Mouse (Mus musculus) kidney, postnatal 4 days (tissue): ENCODE data around the gene Olfr885.

ENCODE experiments used
- DNase-seq, 2 experiments: peaks; one replicate each; pipeline ENCODE4 v3.0.0; 2021; ENCODE audit warnings: mixed read lengths in 2 of 2

Gene Olfr885

GRCm38 (mm10) chr9:38061022-38061421 is at the start of gene Olfr885:
Gene Olfr885 (plus strand): TSS chr9:38061322.
- no peak for DNase-seq

GRCm38 (mm10) chr9:38025508-38025907 is 35.6 kb upstream of the Olfr885 start, which contains the start of gene Olfr883:
Gene Olfr883 (plus strand): TSS chr9:38025808.
- DNase-seq, result no peak

GRCm38 (mm10) chr9:38046255-38046654 is 14.9 kb upstream of the Olfr885 start, which contains the start of gene Olfr884:
Gene Olfr884 (plus strand): TSS chr9:38046555.
- no peak for DNase-seq

- DNase-seq, result no peak
Observed at GRCm38 (mm10) chr9:38083772-38084171, 22.6 kb downstream of the Olfr885 start, which contains the start of gene Olfr887. Gene Olfr887 (plus strand): TSS chr9:38084072.

GRCm38 (mm10) chr9:38107828-38108227 is 46.7 kb downstream of the Olfr885 start, which contains the start of gene Olfr888:
Gene Olfr888 (plus strand): TSS chr9:38108128.
- no peak for DNase-seq
